Mouse (Mus musculus) B cell, adult 2 months (primary cell): ENCODE measurements around the gene Arsa.

Experiments
- DNase-seq, 2 experiments: peaks; one replicate each; pipeline ENCODE4 v3.0.0; 2022

Arsa gene

GRCm38 (mm10) chr15:89452906-89453864, 24.0 kb downstream of the Arsa start:
- DNase-seq = peak; percentile 74 to 78

- DNase-seq = no peak
Measured at GRCm38 (mm10) chr15:89442486-89443070, 34.6 kb downstream of the Arsa start.

GRCm38 (mm10) chr15:89435878-89436277, 41.3 kb downstream of the Arsa start:
- no peak for DNase-seq

GRCm38 (mm10) chr15:89434136-89434535, 43.1 kb downstream of the Arsa start:
- DNase-seq = no peak

- no peak for DNase-seq
Measured at GRCm38 (mm10) chr15:89432946-89433345, 44.3 kb downstream of the Arsa start.

- no peak for DNase-seq
Measured at GRCm38 (mm10) chr15:89431806-89432205, 45.4 kb downstream of the Arsa start.

GRCm38 (mm10) chr15:89431271-89431670, 46.0 kb downstream of the Arsa start:
- no peak for DNase-seq

- peak; percentile 49 to 56 for DNase-seq
Measured at GRCm38 (mm10) chr15:89430771-89431170, 46.5 kb downstream of the Arsa start.

- DNase-seq = peak; percentile 49 to 56
Measured at GRCm38 (mm10) chr15:89430341-89430740, 46.9 kb downstream of the Arsa start.

GRCm38 (mm10) chr15:89429352-89430221, 47.6 kb downstream of the Arsa start, which contains the start of the genes C730034F03Rik, Gm44502 and Chkb:
C730034F03Rik (plus strand) TSS chr15:89429589.
Gm44502 (minus strand) TSS chr15:89429696.
Chkb (minus strand) TSS chr15:89429908.
- peak; percentile 91 for DNase-seq

GRCm38 (mm10) chr15:89428821-89429351, 48.3 kb downstream of the Arsa start:
- no peak for DNase-seq

GRCm38 (mm10) chr15:89428136-89428790, 49.0 kb downstream of the Arsa start:
- DNase-seq = no peak

- no peak for DNase-seq
Measured at GRCm38 (mm10) chr15:89426716-89427115, 50.5 kb downstream of the Arsa start.

- DNase-seq = no peak
Measured at GRCm38 (mm10) chr15:89425711-89426121, 51.5 kb downstream of the Arsa start, which contains the start of gene Cpt1b. Cpt1b (minus strand) TSS chr15:89425863.

- no peak for DNase-seq
Measured at GRCm38 (mm10) chr15:89424621-89425020, 52.6 kb downstream of the Arsa start.
